Comparison of ENCODE assay signal across 8 mouse cellular contexts in the genomic region with DNA sequence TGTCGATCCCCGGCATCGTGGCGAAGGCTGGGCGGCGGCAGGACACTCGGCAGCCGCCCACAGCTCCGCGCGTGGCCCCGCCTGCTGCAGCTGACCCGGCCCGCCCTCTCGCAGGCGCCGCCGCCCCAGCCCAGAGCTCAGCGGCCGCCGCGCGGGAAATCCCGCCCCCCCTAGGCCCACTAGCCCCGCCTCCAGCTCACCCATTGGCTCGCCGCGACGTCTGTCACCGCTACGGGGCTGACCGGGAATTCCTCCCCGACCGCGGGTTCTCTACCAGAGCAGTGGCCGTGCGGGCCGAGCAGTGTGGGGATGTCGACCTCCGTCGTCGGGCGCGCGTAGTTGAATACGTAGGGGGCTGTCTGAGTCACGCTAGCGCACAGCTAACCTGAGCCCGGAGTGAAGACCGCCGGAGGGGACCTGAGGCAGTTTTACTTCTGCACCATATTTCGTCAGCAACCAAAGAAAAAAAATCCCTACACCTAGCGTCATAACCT. TPM values are rescaled to one million over a fixed set of nuclear protein-coding genes. Genes with fewer than 3 reads are reported as not detected.
DNase-seq lines count a peak whose midpoint lies in the region; ATAC-seq and TF ChIP-seq lines count a peak whose summit lies in the region.

No protein-coding gene starts in this region.

- H3K4me3 ChIP-seq in erythroblast, embryonic 14.5 days (replicated peaks): peak overlapping the region; percentile 80
- H3K4me3 ChIP-seq in heart, embryonic 11.5 days (ENCODE audit: low read depth, low read length): peak overlapping the region; percentile 94
- peak overlapping the region; percentile 88 for H3K4me3 ChIP-seq in kidney, embryonic 16.5 days (ENCODE audit: low read length)
- H3K4me3 ChIP-seq in liver, embryonic 11.5 days (ENCODE audit: low read depth, low read length): peak overlapping the region; percentile 93
- peak overlapping the region; percentile 75 for H3K4me3 ChIP-seq in stomach, embryonic 14.5 days (ENCODE audit: low read depth, low read length)

- peak overlapping the region; percentile 74 for H3K4me2 ChIP-seq in heart, embryonic 11.5 days
- peak overlapping the region; percentile 74 for H3K4me2 ChIP-seq in kidney, embryonic 16.5 days (replicated peaks; ENCODE audit: low read depth, low read length)
- peak overlapping the region; percentile 83 for H3K4me2 ChIP-seq in liver, embryonic 11.5 days
- H3K4me2 ChIP-seq in stomach, embryonic 14.5 days (replicated peaks; ENCODE audit: low read depth, low read length): peak overlapping the region; percentile 69

- H3K27me3 ChIP-seq in erythroblast, embryonic 14.5 days (ENCODE audit: control insufficient read depth): peaks cover 46% of the 10 kb centered on the region
- no peaks in the 10 kb centered on the region for H3K27me3 ChIP-seq in heart, embryonic 11.5 days (ENCODE audit: control insufficient read depth, insufficient read depth, low read length)
- no peaks in the 10 kb centered on the region for H3K27me3 ChIP-seq in kidney, embryonic 16.5 days (ENCODE audit: insufficient read depth, low read length)
- no peaks in the 10 kb centered on the region for H3K27me3 ChIP-seq in liver, embryonic 11.5 days (replicated peaks; ENCODE audit: control insufficient read depth, insufficient read depth, low read length)
- no peaks in the 10 kb centered on the region for H3K27me3 ChIP-seq in stomach, embryonic 14.5 days (ENCODE audit: control insufficient read depth, insufficient read depth, low read length)

- no peak for TF ChIP-seq CTCF in brain, embryonic 14.5 days (IDR thresholded peaks at IDR 0.05; ENCODE audit: borderline replicate concordance, extremely low read depth, insufficient read depth, insufficient read length)

- H3K4me1 ChIP-seq in erythroblast, embryonic 14.5 days (ENCODE audit: control insufficient read depth): peaks cover 19% of the 10 kb centered on the region
- H3K4me1 ChIP-seq in heart, embryonic 11.5 days (ENCODE audit: control insufficient read depth, insufficient read depth, low read length): no peaks in the 10 kb centered on the region
- H3K4me1 ChIP-seq in kidney, embryonic 16.5 days (ENCODE audit: insufficient read depth, low read length): 0 out of 2 replicates have a peak, but pooled peaks cover 10% of the 10 kb centered on the region
- peaks cover 2% of the 10 kb centered on the region; the same call in 1 of the 2 replicates for H3K4me1 ChIP-seq in liver, embryonic 11.5 days (replicated peaks; ENCODE audit: control insufficient read depth, insufficient read depth, low read length)
- peaks cover 9% of the 10 kb centered on the region; the same call in 1 of the 2 replicates for H3K4me1 ChIP-seq in stomach, embryonic 14.5 days (ENCODE audit: control insufficient read depth, insufficient read depth, low read length)

- peak overlapping the region; percentile 83 for H3K27ac ChIP-seq in heart, embryonic 11.5 days (ENCODE audit: low read depth, low read length)
- H3K27ac ChIP-seq in kidney, embryonic 16.5 days (ENCODE audit: low read length): peak overlapping the region; percentile 87
- H3K27ac ChIP-seq in liver, embryonic 11.5 days (ENCODE audit: low read depth, low read length): peak overlapping the region; percentile 48
- peak overlapping the region; percentile 82 for H3K27ac ChIP-seq in stomach, embryonic 14.5 days (ENCODE audit: low read length)

- no peaks in the 10 kb centered on the region for H3K9me3 ChIP-seq in erythroblast, embryonic 14.5 days (ENCODE audit: control insufficient read depth, low read length)
- no peaks in the 10 kb centered on the region for H3K9me3 ChIP-seq in heart, embryonic 11.5 days (replicated peaks; ENCODE audit: control insufficient read depth, low read length)
- no peaks in the 10 kb centered on the region for H3K9me3 ChIP-seq in kidney, embryonic 16.5 days (ENCODE audit: low read length)
- H3K9me3 ChIP-seq in liver, embryonic 11.5 days (ENCODE audit: control insufficient read depth, low read length): no peaks in the 10 kb centered on the region
- no peaks in the 10 kb centered on the region for H3K9me3 ChIP-seq in stomach, embryonic 14.5 days (ENCODE audit: control insufficient read depth, low read depth, low read length)

- H3K36me3 ChIP-seq in erythroblast, embryonic 14.5 days (ENCODE audit: control insufficient read depth): no peaks in the 10 kb centered on the region
- H3K36me3 ChIP-seq in heart, embryonic 11.5 days (ENCODE audit: control insufficient read depth, insufficient read depth, low read length): no peaks in the 10 kb centered on the region
- H3K36me3 ChIP-seq in kidney, embryonic 16.5 days (ENCODE audit: insufficient read depth, low read length): no peaks in the 10 kb centered on the region
- no peaks in the 10 kb centered on the region for H3K36me3 ChIP-seq in liver, embryonic 11.5 days (ENCODE audit: control insufficient read depth, insufficient read depth, low read length)
- no peaks in the 10 kb centered on the region for H3K36me3 ChIP-seq in stomach, embryonic 14.5 days (ENCODE audit: control insufficient read depth, insufficient read depth, low read length)

- TF ChIP-seq POLR2A in brain, embryonic 14.5 days (IDR thresholded peaks at IDR 0.05; ENCODE audit: borderline replicate concordance, extremely low read depth, insufficient read depth, insufficient read length, poor library complexity, severe bottlenecking): peak; percentile 83

- H3K9ac ChIP-seq in heart, embryonic 11.5 days (ENCODE audit: low read depth, low read length): peak overlapping the region; percentile 93
- peak overlapping the region; percentile 94 for H3K9ac ChIP-seq in kidney, embryonic 16.5 days (replicated peaks; ENCODE audit: low read length)
- H3K9ac ChIP-seq in liver, embryonic 11.5 days (ENCODE audit: low read depth, low read length): peak overlapping the region; percentile 83
- H3K9ac ChIP-seq in stomach, embryonic 14.5 days (replicated peaks; ENCODE audit: low read depth, low read length): peak overlapping the region; percentile 66

- DNase-seq in B cell, adult 2 months: peak; percentile 89 to 94
- peak; percentile 97 for DNase-seq in brain, embryonic 14.5 days (ENCODE audit: low read depth)
- peak; percentile 98 for DNase-seq in liver, embryonic 11.5 days (ENCODE audit: low spot score)
- peak; percentile 96 for DNase-seq in naive thymus-derived CD4-positive, alpha-beta T cell, adult 2 months (ENCODE audit: low read depth)

- under 1% methylated on average over 47 of the region's 53 CpGs for WGBS in heart, embryonic 11.5 days (ENCODE audit: insufficient replicate concordance)
- WGBS in kidney, embryonic 16.5 days: under 1% methylated on average over 53 of the region's 53 CpGs
- WGBS in liver, embryonic 11.5 days: under 1% methylated on average over 53 of the region's 53 CpGs
- WGBS in stomach, embryonic 14.5 days: under 1% methylated on average over 45 of the region's 53 CpGs

- peak; percentile 98 for ATAC-seq in heart, embryonic 11.5 days (replicated peaks; ENCODE audit: insufficient number of reproducible peaks, low FRiP score, low TSS enrichment)
- peak; percentile 98 for ATAC-seq in kidney, embryonic 16.5 days (ENCODE audit: low FRiP score, low TSS enrichment)
- peak; percentile 98 for ATAC-seq in liver, embryonic 11.5 days (replicated peaks; ENCODE audit: low FRiP score)
- ATAC-seq in stomach, embryonic 14.5 days (ENCODE audit: insufficient number of reproducible peaks, insufficient read depth, low FRiP score, low read depth): peak; percentile 98

RNA-seq across cellular contexts. Expression of gene Appl1, which starts 0.5 kb away (rescaled TPM):
- 31.5 and 32.1 TPM in 2 replicates for polyA plus RNA-seq in brain, embryonic 14.5 days (2012; rRNA removed)
- polyA plus RNA-seq in erythroblast, embryonic 14.5 days (2012): 0.01 TPM in 2 replicates
- polyA plus RNA-seq in heart, embryonic 11.5 days (2014; fragmentation: Nextera tagmentation; extraction: Ambion mirVana): 25.4 and 36.0 TPM in 2 replicates
- polyA plus RNA-seq in kidney, embryonic 16.5 days (2015; fragmentation: Nextera tagmentation; extraction: Ambion mirVana): 31.3 and 32.1 TPM in 2 replicates
- polyA plus RNA-seq in liver, embryonic 11.5 days (2014; fragmentation: Nextera tagmentation; extraction: Ambion mirVana): 13.3 and 14.2 TPM in 2 replicates
- 61.3 and 63.4 TPM in 2 replicates for polyA plus RNA-seq in stomach, embryonic 14.5 days (2014; fragmentation: Nextera tagmentation; extraction: Ambion mirVana)

RNA-seq across cellular contexts. Expression of gene Hesx1, which starts 23.7 kb away (rescaled TPM):
- 0.22 TPM in 1 of 2 replicates, not detected in the other for polyA plus RNA-seq in brain, embryonic 14.5 days (2012; rRNA removed)
- 0.46 and 0.77 TPM in 2 replicates for polyA plus RNA-seq in erythroblast, embryonic 14.5 days (2012)
- polyA plus RNA-seq in heart, embryonic 11.5 days (2014; fragmentation: Nextera tagmentation; extraction: Ambion mirVana): 0.76 and 1.7 TPM in 2 replicates
- polyA plus RNA-seq in kidney, embryonic 16.5 days (2015; fragmentation: Nextera tagmentation; extraction: Ambion mirVana): 0.65 and 0.90 TPM in 2 replicates
- polyA plus RNA-seq in liver, embryonic 11.5 days (2014; fragmentation: Nextera tagmentation; extraction: Ambion mirVana): 18.0 and 22.0 TPM in 2 replicates
- polyA plus RNA-seq in stomach, embryonic 14.5 days (2014; fragmentation: Nextera tagmentation; extraction: Ambion mirVana): not detected in 2 replicates

Comparison
In these comparisons a context has a peak if more than half of its experiments do, and no peak if none do; other contexts are left out.
1. Peak in every context shown above with its lines: DNase-seq, ATAC-seq, H3K4me3 ChIP-seq and H3K27ac ChIP-seq.
2. RNA of gene Appl1, which starts 0.5 kb away (polyA plus RNA-seq): 61.3 to 63.4 TPM in stomach, embryonic 14.5 days, 25.4 to 36.0 TPM in heart, embryonic 11.5 days, 31.5 to 32.1 TPM in brain, embryonic 14.5 days, 31.3 to 32.1 TPM in kidney, embryonic 16.5 days and 13.3 to 14.2 TPM in liver, embryonic 11.5 days; 0.01 TPM in erythroblast, embryonic 14.5 days; every median in the first group is over 10 times any median in the second.